Mouse (Mus musculus) retina, postnatal 1 day (tissue): Measurements from ENCODE around the gene Trp53tg5.

ENCODE experiments used
- DNase-seq: peaks from one replicate; pipeline ENCODE4 v3.0.0-alpha.2; 2012

Gene Trp53tg5

GRCm38 (mm10) chr2:164494126-164494525 is 20.6 kb upstream of the Trp53tg5 start:
- no peak for DNase-seq

GRCm38 (mm10) chr2:164487812-164488211 is 14.3 kb upstream of the Trp53tg5 start:
- no peak for DNase-seq

GRCm38 (mm10) chr2:164487115-164487527 is 13.6 kb upstream of the Trp53tg5 start:
- DNase-seq, result no peak

- DNase-seq, result peak; percentile 75
Measured at GRCm38 (mm10) chr2:164486258-164487114, 13.0 kb upstream of the Trp53tg5 start.

GRCm38 (mm10) chr2:164485681-164486257 is 12.2 kb upstream of the Trp53tg5 start, which contains the start of gene Dbndd2:
Dbndd2 (plus strand) TSS chr2:164486106.
- DNase-seq, result no peak

- peak; percentile 71 for DNase-seq
Measured at GRCm38 (mm10) chr2:164470254-164470653, 3.3 kb downstream of the Trp53tg5 start.

GRCm38 (mm10) chr2:164466787-164467186 is 6.7 kb downstream of the Trp53tg5 start:
- DNase-seq, result no peak

GRCm38 (mm10) chr2:164465161-164465560 is 8.4 kb downstream of the Trp53tg5 start:
- DNase-seq, result no peak

GRCm38 (mm10) chr2:164460745-164461551 is 12.6 kb downstream of the Trp53tg5 start, which contains the start of gene Gm20458:
Gm20458 (plus strand) TSS chr2:164460967.
- peak; percentile 99 for DNase-seq

GRCm38 (mm10) chr2:164458535-164458934 is 15.0 kb downstream of the Trp53tg5 start:
- no peak for DNase-seq

GRCm38 (mm10) chr2:164457942-164458341 is 15.6 kb downstream of the Trp53tg5 start:
- DNase-seq, result no peak

- DNase-seq, result peak; percentile 50
Measured at GRCm38 (mm10) chr2:164456864-164457300, 16.6 kb downstream of the Trp53tg5 start, which contains the start of gene Sys1. Sys1 (plus strand) TSS chr2:164456964.

- no peak for DNase-seq
Measured at GRCm38 (mm10) chr2:164456413-164456812, 17.1 kb downstream of the Trp53tg5 start.

GRCm38 (mm10) chr2:164455421-164456190 is 17.9 kb downstream of the Trp53tg5 start:
- DNase-seq, result no peak

- no peak for DNase-seq
Measured at GRCm38 (mm10) chr2:164454846-164455245, 18.7 kb downstream of the Trp53tg5 start.

- no peak for DNase-seq
Measured at GRCm38 (mm10) chr2:164453887-164454500, 19.5 kb downstream of the Trp53tg5 start.

- no peak for DNase-seq
Measured at GRCm38 (mm10) chr2:164453047-164453757, 20.3 kb downstream of the Trp53tg5 start.

- no peak for DNase-seq
Measured at GRCm38 (mm10) chr2:164452000-164452676, 21.4 kb downstream of the Trp53tg5 start.

GRCm38 (mm10) chr2:164449341-164450042 is 24.0 kb downstream of the Trp53tg5 start:
- DNase-seq, result no peak

GRCm38 (mm10) chr2:164448921-164449320 is 24.6 kb downstream of the Trp53tg5 start:
- no peak for DNase-seq
